Mouse (Mus musculus) right cerebral cortex, postnatal 4 days (tissue): Measurements from ENCODE around the gene Gm5447.

Experiments
- DNase-seq: peaks from one replicate; pipeline ENCODE4 v3.0.0-alpha.2; 2022

Gm5447 gene

GRCm38 (mm10) chr13:30987686-30988085 is 13.7 kb downstream of the Gm5447 start:
- no peak for DNase-seq

GRCm38 (mm10) chr13:30989710-30990109 is 15.7 kb downstream of the Gm5447 start:
- no peak for DNase-seq

- no peak for DNase-seq
Observed at GRCm38 (mm10) chr13:30990233-30990632, 16.2 kb downstream of the Gm5447 start.

- peak; percentile 54 for DNase-seq
Observed at GRCm38 (mm10) chr13:30993819-30994218, 19.8 kb downstream of the Gm5447 start.

GRCm38 (mm10) chr13:30994249-30994858 is 20.4 kb downstream of the Gm5447 start:
- DNase-seq, result no peak

GRCm38 (mm10) chr13:30997526-30998253 is 23.7 kb downstream of the Gm5447 start:
- no peak for DNase-seq

GRCm38 (mm10) chr13:30999799-31000198 is 25.8 kb downstream of the Gm5447 start:
- DNase-seq, result no peak

- no peak for DNase-seq
Observed at GRCm38 (mm10) chr13:31004458-31004857, 30.5 kb downstream of the Gm5447 start.

- DNase-seq, result no peak
Observed at GRCm38 (mm10) chr13:31004995-31005394, 31.0 kb downstream of the Gm5447 start.

GRCm38 (mm10) chr13:31017545-31017944 is 43.5 kb downstream of the Gm5447 start:
- no peak for DNase-seq

- DNase-seq, result no peak
Observed at GRCm38 (mm10) chr13:31021514-31021913, 47.5 kb downstream of the Gm5447 start.

- DNase-seq, result no peak
Observed at GRCm38 (mm10) chr13:31021927-31022326, 47.9 kb downstream of the Gm5447 start.

GRCm38 (mm10) chr13:31023664-31024063 is 49.7 kb downstream of the Gm5447 start:
- DNase-seq, result no peak
